Mouse (Mus musculus): ENCODE results near the gene Rasl10a.
A peak's percentile ranks its signal among the peaks of the same experiment; 100 is the strongest.

Gene Rasl10a

GRCm38 (mm10) chr11:5052200-5052854 is 5.6 kb upstream of the Rasl10a start:
- no peak for DNase-seq (ENCODE audit: low spot score in 2 of 2)

DNA sequence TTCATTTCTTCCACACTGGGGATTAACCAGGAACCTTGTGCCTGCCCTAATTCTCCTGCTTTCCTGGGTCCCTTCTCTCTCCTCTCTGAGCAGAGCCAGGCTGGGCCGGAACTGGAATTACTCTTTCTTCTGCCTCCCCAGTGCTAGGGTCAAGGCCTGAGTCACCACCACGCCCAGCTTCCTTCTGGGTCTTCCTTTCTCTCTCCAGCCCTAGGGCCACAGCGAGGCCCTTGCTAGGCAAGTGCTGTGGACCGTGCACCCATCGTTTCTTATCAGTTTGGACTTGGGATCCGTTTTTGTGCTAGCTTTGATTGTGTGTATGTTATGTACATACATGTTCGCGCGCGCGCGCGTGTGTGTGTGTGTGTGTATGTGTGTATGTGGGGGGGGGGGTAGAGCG is 3.8 kb upstream of the Rasl10a start:
- DNase-seq (ENCODE audit: low spot score in 2 of 2) = no peak

DNA sequence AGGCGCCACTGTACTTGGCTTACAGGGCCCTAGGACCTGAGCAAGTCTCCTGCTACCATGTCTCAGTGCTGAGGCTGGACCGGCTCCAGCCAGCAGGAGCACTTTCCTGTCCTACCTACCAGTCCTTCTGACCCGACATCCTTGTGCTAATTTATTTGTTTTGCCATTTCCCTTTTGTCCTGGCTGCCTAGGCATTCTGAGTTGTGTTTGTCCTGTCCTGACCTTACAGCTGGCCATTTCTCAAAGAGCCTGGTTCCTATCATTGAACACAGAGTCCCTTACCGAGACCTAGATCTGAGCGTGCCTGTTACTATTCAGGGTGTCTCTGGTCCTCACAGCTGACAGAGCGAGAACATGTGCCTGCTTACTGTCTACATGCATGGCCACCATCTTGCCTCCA is 3.1 kb upstream of the Rasl10a start:
- DNase-seq (ENCODE audit: low spot score in 2 of 2) = no peak

DNA sequence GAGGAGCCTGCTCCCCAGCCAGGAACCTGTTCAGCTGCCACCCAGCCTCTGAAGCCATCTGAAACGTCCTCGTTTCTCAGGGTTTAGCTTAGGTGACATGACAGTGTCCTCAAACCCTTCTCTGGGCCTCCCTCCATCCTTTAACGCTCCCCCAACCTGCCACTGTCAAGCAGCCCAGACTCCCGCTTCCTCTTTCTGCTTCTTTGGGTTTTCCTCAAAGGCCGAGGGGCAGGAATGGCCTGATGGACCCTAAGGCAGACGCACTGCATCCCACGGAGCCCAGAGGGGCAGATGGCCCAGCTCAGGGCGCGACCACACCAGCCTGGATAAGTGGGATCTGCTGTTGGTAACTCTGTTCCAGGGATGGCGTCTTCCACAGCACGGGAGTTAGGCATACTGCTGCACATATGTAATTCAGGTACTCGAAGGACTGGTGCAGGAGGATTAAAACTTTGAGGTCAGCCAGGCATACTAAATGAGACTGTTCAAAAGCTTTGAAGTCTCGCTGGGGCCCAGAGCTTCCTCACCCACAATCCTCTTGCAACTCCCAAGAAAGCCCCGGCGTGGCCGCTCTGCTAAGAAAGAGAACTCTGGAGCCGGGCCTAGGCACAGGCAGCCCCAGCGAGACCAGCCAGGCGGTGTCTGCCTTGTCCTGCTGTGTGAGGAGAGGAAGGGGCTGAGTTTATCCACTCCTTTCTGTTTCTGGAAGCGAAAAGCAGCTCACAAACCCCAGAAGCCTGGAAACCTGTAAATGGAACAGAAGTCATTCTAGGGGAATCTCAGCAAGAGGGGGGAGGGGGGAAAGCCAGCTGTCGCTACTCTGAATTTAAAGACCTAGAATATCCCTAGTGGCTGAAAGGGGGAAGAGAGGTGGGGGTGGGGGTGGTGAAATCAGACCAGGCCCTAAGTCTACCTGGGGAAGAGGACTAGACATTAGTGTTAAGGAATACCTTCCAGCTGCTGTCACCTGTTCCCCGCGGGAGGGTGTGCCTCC is 1.7 kb upstream of the Rasl10a start:
- no peak for DNase-seq (ENCODE audit: low spot score in 2 of 2)

- no peak for DNase-seq (ENCODE audit: low spot score in 2 of 2)
Measured at GRCm38 (mm10) chr11:5057064-5057463, 864 bp upstream of the Rasl10a start.

- no peak for DNase-seq (ENCODE audit: low spot score in 2 of 2)
Measured at GRCm38 (mm10) chr11:5057541-5057855, 430 bp upstream of the Rasl10a start.

- DNase-seq (ENCODE audit: low spot score in 2 of 2) = peak in 1 of 2 experiments; percentile 27
Measured at GRCm38 (mm10) chr11:5058783-5059182, 855 bp downstream of the Rasl10a start.

DNA sequence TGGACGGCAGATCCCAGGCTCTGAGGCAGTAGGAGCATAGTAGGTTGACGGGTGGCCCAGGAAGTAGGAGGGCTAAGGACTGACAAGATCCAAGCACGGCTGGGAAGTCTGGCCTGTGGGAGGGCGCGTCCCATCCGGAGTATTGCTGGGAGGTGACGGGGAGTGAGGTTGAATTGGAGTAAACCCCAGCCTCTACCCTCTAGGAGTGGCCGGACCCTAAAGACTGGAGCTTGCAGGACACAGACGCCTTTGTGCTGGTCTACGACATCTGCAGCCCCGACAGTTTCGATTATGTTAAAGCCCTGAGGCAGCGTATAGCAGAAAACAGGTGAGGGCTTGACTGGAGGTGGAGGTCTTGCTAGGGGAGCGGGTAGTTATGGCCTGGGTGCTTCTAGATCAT is 1.3 kb downstream of the Rasl10a start:
- DNase-seq (ENCODE audit: low spot score in 2 of 2) = no peak

- DNase-seq (ENCODE audit: low spot score in 2 of 2) = peak in 1 of 2 experiments; percentile 30
Measured at GRCm38 (mm10) chr11:5059704-5060156, 1.8 kb downstream of the Rasl10a start.

DNA sequence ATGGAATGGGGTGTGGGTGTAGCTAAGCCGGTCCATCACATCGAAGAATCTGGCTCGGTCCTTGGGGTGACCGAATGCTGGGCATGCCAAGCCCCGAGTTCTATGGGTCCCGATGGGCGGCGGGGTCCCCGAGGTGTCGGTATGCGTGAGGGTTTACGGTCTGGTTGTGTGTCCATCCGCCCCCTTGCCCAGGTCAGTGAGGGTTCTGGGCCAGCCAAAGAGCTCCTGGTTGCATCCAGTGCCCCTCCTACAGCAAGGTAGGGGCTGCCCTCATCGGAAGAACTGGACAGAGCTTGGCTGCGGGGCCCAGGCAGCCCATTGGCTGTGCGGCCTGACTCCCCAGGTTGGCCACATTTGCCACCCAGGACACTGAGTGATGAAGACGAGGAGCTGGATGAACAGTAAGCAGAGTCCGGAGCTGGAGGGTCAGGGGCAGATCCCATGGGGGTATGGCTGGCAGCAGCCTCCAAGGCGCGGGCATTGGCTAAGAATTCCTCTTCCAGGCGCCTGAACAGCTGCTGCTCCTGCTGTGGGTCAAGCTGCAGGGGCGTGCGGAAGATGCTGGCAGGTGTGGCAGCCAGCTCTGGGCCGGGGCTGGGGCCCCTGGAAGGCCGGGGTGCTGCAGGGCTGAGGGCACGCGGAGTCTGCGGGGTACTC is 3.0 kb downstream of the Rasl10a start:
- no peak for DNase-seq (ENCODE audit: low spot score in 2 of 2)

DNA sequence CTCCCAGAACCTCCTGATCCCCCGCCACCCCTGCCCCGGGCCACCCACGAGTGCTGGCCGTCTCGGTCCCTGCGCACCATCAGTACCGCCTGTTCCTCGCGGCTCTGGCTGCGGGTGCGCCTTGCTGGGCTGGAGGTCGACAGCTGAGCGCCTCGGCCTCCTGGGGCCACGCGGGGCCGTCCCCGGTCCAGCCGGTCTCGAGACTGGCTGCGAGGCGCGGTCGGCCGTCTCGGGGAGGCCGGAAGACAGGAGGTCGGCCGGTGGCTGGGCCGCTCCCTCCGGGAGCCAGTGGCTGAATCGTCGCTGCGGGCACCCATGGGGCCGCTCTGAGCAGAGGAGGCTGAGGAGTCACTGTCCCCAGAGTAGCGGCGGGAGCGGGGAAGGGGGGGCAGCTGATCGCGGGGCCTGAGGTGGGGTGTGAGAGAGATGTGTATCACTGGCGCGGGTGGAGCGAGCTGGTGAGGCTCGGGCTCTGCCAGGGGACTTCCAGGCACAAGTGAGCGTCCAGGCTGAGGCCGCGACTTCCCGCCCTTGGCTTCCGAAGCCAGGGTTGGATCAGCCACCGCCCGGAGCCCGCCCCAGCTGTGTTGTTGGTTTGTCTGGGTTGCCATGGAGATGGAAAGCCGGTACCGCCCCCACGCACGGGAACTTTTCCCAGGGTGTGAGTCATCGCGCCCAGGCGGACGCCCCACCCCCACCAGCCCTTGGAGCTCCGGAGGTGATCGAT is 3.6 kb downstream of the Rasl10a start:
- DNase-seq (ENCODE audit: low spot score in 2 of 2) = peak; percentile 98

- DNase-seq (ENCODE audit: low spot score in 2 of 2) = no peak
Measured at GRCm38 (mm10) chr11:5062326-5062725, 4.4 kb downstream of the Rasl10a start.

DNA sequence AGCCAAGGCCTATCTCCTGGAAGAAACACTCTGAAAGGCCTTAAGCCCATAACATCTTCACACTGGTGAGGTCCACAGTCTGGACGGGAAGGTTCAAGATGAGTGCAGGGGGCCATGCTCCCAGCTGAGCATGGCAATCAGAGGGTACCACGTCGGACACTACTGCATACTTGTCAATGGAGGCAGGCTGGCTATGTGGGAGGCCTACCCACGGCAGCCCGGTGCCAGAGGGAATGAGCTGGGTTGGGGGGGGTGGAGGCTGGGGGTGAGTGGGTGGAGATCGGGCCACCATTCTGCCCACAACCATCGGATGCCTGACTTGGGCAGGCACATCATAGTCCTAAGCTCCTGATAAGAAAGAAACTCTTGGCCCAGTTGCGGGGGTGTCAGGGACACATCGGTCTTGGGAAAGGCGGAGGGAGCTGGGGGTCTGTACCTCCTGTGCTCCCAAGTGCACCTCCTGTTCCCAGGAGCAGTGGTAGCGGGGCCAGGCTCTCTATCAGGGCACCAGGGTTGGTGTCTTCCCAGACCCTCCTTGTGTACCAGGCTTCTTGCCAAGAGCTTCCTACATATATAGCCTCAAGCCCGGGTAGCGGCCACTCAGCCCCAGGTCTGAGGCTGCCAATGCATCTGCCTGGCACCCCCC is 5.1 kb downstream of the Rasl10a start:
- no peak for DNase-seq (ENCODE audit: low spot score in 2 of 2)

DNA sequence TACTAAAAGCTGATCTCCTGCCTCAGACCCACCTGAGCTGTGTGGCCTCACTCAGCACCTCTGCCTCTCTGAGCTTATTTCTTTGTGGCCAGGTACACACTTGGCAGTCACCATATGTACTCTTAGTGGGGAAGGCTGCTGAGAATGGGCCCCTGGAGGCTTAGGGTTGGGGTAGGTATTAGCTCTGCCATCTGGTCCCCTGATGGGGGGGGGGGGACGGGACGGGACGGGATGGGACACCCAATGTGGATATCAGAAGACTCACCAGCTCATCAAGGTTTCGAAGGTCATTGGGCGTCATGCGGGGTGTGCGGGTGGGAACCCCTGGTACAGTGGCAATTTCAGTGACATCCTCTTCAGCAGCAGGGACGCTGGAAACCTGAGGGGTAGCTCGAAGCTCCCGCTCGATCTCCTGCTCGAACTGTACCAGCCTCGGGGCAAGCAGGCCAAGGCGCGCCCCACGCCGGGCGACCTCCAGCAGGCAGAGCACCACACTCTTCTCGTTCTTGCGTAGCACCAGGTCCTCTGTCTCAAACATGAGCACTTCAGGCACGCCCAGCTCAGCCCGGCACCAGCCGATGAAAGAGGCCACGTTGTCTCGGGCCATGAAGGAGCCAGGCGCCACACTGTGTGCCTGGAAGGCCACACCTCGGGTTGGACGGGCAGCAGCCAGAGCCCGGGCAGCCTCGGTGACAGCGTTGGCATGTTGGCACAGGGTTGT is 5.8 kb downstream of the Rasl10a start:
- peak; percentile 38 to 49 for DNase-seq (ENCODE audit: low spot score in 2 of 2)

GRCm38 (mm10) chr11:5064282-5065055 is 6.5 kb downstream of the Rasl10a start:
- peak; percentile 10 to 47 for DNase-seq (ENCODE audit: low spot score in 2 of 2)

GRCm38 (mm10) chr11:5065056-5065821 is 7.3 kb downstream of the Rasl10a start, which contains the start of gene Gas2l1:
TSS of gene Gas2l1 (minus strand) at chr11:5065327.
- peak; percentile 84 to 91 for DNase-seq (ENCODE audit: low spot score in 2 of 2)

DNA sequence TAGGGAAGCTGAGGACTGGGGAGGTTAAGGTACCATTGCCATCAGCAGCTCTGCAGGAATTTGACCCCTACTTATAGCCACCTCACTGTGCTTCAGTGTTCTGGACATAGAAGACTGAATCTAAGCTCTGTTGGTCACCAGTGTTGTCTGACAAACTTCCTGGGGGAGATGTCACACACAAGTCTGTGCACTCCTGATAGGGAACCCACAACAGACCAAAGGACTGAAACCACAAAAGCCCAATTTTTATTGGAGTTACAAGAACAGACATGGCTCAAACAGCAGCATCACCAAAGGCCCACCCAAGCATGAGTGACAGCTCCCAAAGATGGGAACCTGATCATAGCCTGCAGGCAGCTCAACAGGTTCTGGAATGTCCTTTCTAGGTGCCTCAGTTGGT is 9.1 kb downstream of the Rasl10a start:
- no peak for DNase-seq (ENCODE audit: low spot score in 2 of 2)

GRCm38 (mm10) chr11:5068126-5068971 is 10.4 kb downstream of the Rasl10a start:
- DNase-seq (ENCODE audit: low spot score in 2 of 2) = no peak
